Mouse (Mus musculus) c-Kit-positive CD71-negative TER-119-negative erythroid progenitor cells, embryonic 14.5 days (primary cell): ENCODE measurements around the gene Cpne5.

Experiments
- DNase-seq: peaks from one replicate; pipeline ENCODE4 v3.0.0-alpha.2; 2013; ENCODE audit warnings: low read depth

Gene Cpne5

GRCm38 (mm10) chr17:29210037-29210436, 27.9 kb downstream of the Cpne5 start:
- no peak for DNase-seq

- DNase-seq: no peak
These were observed 31.9 kb downstream of the Cpne5 start for GRCm38 (mm10) chr17:29206052-29206451.

- DNase-seq: no peak
These were observed 35.4 kb downstream of the Cpne5 start for GRCm38 (mm10) chr17:29202604-29203003.

GRCm38 (mm10) chr17:29199821-29200220, 38.1 kb downstream of the Cpne5 start:
- no peak for DNase-seq

GRCm38 (mm10) chr17:29199151-29199800, 38.7 kb downstream of the Cpne5 start:
- no peak for DNase-seq

GRCm38 (mm10) chr17:29195579-29195978, 42.4 kb downstream of the Cpne5 start:
- DNase-seq: no peak

GRCm38 (mm10) chr17:29188989-29189388, 49.0 kb downstream of the Cpne5 start:
- no peak for DNase-seq

- no peak for DNase-seq
These were observed 50.7 kb downstream of the Cpne5 start for GRCm38 (mm10) chr17:29186989-29187859.

- no peak for DNase-seq
These were observed 52.5 kb downstream of the Cpne5 start for GRCm38 (mm10) chr17:29185376-29186046.

- DNase-seq: no peak
These were observed 54.8 kb downstream of the Cpne5 start for GRCm38 (mm10) chr17:29183162-29183561.

GRCm38 (mm10) chr17:29181751-29182150, 56.2 kb downstream of the Cpne5 start:
- no peak for DNase-seq

- DNase-seq: no peak
These were observed 57.4 kb downstream of the Cpne5 start for GRCm38 (mm10) chr17:29180406-29181127.

GRCm38 (mm10) chr17:29179917-29180316, 58.0 kb downstream of the Cpne5 start:
- no peak for DNase-seq

GRCm38 (mm10) chr17:29178503-29179059, 59.4 kb downstream of the Cpne5 start:
- no peak for DNase-seq

- no peak for DNase-seq
These were observed 61.3 kb downstream of the Cpne5 start for GRCm38 (mm10) chr17:29176391-29177267.

- no peak for DNase-seq
These were observed 62.3 kb downstream of the Cpne5 start for GRCm38 (mm10) chr17:29175693-29176092.

GRCm38 (mm10) chr17:29173165-29173564, 64.8 kb downstream of the Cpne5 start:
- DNase-seq: no peak

GRCm38 (mm10) chr17:29172062-29172461, 65.9 kb downstream of the Cpne5 start:
- DNase-seq: no peak

- peak; percentile 79 for DNase-seq
These were observed 66.8 kb downstream of the Cpne5 start for GRCm38 (mm10) chr17:29171001-29171772.

- DNase-seq: no peak
These were observed 67.5 kb downstream of the Cpne5 start for GRCm38 (mm10) chr17:29170431-29171000.
